12 mouse cellular contexts compared by ENCODE assay signal in the genomic region with DNA sequence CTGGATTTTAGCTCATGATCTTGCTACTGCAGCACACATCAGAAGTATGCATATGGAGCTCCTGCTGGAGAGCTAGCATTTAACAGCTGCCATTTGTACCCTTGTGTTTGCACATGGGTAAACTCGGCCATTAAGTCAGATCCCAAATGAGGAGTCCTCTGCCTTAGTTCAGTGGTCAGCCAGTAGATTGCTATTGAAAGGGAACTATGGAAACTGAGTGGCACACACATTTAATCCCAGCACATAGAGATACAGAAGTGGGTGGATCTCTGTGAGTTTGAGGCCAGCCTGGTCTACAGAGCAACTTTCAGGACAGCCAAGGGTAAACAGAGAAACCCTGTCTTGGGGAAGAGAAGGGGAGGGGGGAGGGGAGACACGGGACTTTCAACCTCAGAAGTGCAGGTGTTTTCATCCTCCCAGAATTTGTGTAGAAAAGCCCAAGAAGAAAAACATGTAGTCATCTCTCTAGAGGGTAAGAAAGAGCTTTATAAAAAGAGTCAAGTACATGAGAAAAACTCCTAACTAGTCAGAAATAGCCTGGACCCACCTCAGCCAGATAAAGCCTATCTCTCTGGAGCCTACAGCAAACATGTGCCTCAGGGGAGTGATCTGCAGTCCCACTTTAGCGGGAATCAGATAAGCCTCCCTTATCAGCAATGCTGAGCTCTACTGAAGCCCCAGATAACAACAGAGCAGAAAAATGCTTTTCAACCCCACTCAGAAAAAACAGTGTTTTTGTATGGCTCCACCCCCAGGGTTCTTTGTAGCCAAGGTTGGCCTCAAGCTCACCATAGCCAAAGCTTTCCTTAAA. TPM values are rescaled to one million over a fixed set of nuclear protein-coding genes. Genes with fewer than 3 reads are reported as not detected.
DNase-seq lines count a peak whose midpoint lies in the region; ATAC-seq and TF ChIP-seq lines count a peak whose summit lies in the region.
"Had no signal": no experiment of that assay in that cellular context is flagged by ENCODE, and none has a peak within 500 bp of the region (broad histone marks: within the 10 kb centered on the region; RNA-seq: fewer than 3 reads in every experiment).

No protein-coding gene starts in this region.

- no peaks in the 10 kb centered on the region for H3K4me1 ChIP-seq in kidney, embryonic 16.5 days (ENCODE audit: insufficient read depth, low read length)
- H3K4me1 ChIP-seq in kidney, adult 2 months (ENCODE audit: control insufficient read depth, insufficient read depth, low read length) = no peaks in the 10 kb centered on the region
- H3K4me1 ChIP-seq in MEL (ENCODE audit: control insufficient read depth in 1 of 2, insufficient read depth in 2 of 2, low read length in 2 of 2) = peaks cover 21 to 23% of the 10 kb centered on the region in 2 experiments
- peaks cover 25% of the 10 kb centered on the region for H3K4me1 ChIP-seq in liver, embryonic 11.5 days (replicated peaks; ENCODE audit: control insufficient read depth, insufficient read depth, low read length)
- no peaks in the 10 kb centered on the region for H3K4me1 ChIP-seq in stomach, embryonic 15.5 days
- H3K4me1 ChIP-seq: embryonic facial prominence, embryonic 15.5 days; neural tube, embryonic 12.5 days had no signal

- peaks cover 22% of the 10 kb centered on the region for H3K36me3 ChIP-seq in kidney, embryonic 16.5 days (ENCODE audit: insufficient read depth, low read length)
- H3K36me3 ChIP-seq in kidney, adult 2 months (ENCODE audit: control insufficient read depth, insufficient read depth, low read length) = no peaks in the 10 kb centered on the region
- H3K36me3 ChIP-seq in MEL (ENCODE audit: control insufficient read depth in 1 of 2, insufficient read depth in 2 of 2, low read length in 2 of 2) = peaks cover 2 to 30% of the 10 kb centered on the region in 2 experiments; a peak in 3 of 4 replicates
- H3K36me3 ChIP-seq in liver, embryonic 11.5 days (ENCODE audit: control insufficient read depth, insufficient read depth, low read length) = peaks cover 19% of the 10 kb centered on the region
- H3K36me3 ChIP-seq in stomach, embryonic 15.5 days = peaks cover 16% of the 10 kb centered on the region

- H3K9ac ChIP-seq in kidney, embryonic 16.5 days (replicated peaks; ENCODE audit: low read length) = no peak overlapping the region
- peak overlapping the region; percentile 26 for H3K9ac ChIP-seq in MEL (ENCODE audit: control insufficient read depth, low read depth, low read length, poor library complexity, severe bottlenecking)
- peak overlapping the region; percentile 30; the same call in 1 of the 2 replicates for H3K9ac ChIP-seq in liver, embryonic 11.5 days (ENCODE audit: low read depth, low read length)
- H3K9ac ChIP-seq in stomach, embryonic 15.5 days = no peak overlapping the region
- H3K9ac ChIP-seq: embryonic facial prominence, embryonic 15.5 days; neural tube, embryonic 12.5 days had no signal

- TF ChIP-seq POLR2A in kidney, adult 2 months (IDR thresholded peaks at IDR 0.05; ENCODE audit: low read depth, low read length) = no peak
- no peak for TF ChIP-seq POLR2A in MEL (IDR thresholded peaks at IDR 0.05; ENCODE audit: control insufficient read depth in 1 of 2, insufficient read depth in 1 of 2, low read depth in 1 of 2, low read length in 2 of 2, poor library complexity in 1 of 2)

- no peaks in the 10 kb centered on the region for H3K9me3 ChIP-seq in kidney, embryonic 16.5 days (ENCODE audit: low read length)
- H3K9me3 ChIP-seq in MEL (replicated peaks; ENCODE audit: insufficient read depth, low read length) = no peaks in the 10 kb centered on the region
- no peaks in the 10 kb centered on the region for H3K9me3 ChIP-seq in liver, embryonic 11.5 days (ENCODE audit: control insufficient read depth, low read length)
- H3K9me3 ChIP-seq in stomach, embryonic 15.5 days = no peaks in the 10 kb centered on the region
- H3K9me3 ChIP-seq: embryonic facial prominence, embryonic 15.5 days; neural tube, embryonic 12.5 days had no signal

- H3K4me3 ChIP-seq in kidney, embryonic 16.5 days (ENCODE audit: low read length) = no peak overlapping the region
- no peak overlapping the region for H3K4me3 ChIP-seq in kidney, adult 2 months (ENCODE audit: insufficient read depth, low read depth, low read length)
- peak overlapping the region in 1 of 2 experiments; percentile 10; a peak in 1 of 4 replicates for H3K4me3 ChIP-seq in MEL (ENCODE audit: control insufficient read depth in 1 of 2, insufficient read depth in 1 of 2, low read depth in 2 of 2, low read length in 2 of 2)
- no peak overlapping the region for H3K4me3 ChIP-seq in liver, embryonic 11.5 days (ENCODE audit: low read depth, low read length)
- no peak overlapping the region for H3K4me3 ChIP-seq in stomach, embryonic 15.5 days (replicated peaks)
- H3K4me3 ChIP-seq: embryonic facial prominence, embryonic 15.5 days; neural tube, embryonic 12.5 days had no signal

- TF ChIP-seq EP300 in MEL (IDR thresholded peaks at IDR 0.05; ENCODE audit: low read depth in 1 of 2, low read length in 2 of 2) = peak; percentile 89 to 93

- no peak for ATAC-seq in kidney, embryonic 16.5 days (ENCODE audit: low FRiP score, low TSS enrichment)
- peak; percentile 90 for ATAC-seq in liver, embryonic 11.5 days (replicated peaks; ENCODE audit: low FRiP score)
- peak; percentile 88 for ATAC-seq in stomach, embryonic 15.5 days (ENCODE audit: insufficient read depth, low FRiP score, low read depth)
- no peak for ATAC-seq in frontal cortex, adult (ENCODE audit: low TSS enrichment)

- H3K4me2 ChIP-seq in kidney, embryonic 16.5 days (replicated peaks; ENCODE audit: low read depth, low read length) = no peak overlapping the region
- peak overlapping the region; percentile 53 for H3K4me2 ChIP-seq in liver, embryonic 11.5 days
- H3K4me2 ChIP-seq in stomach, embryonic 15.5 days = no peak overlapping the region
- H3K4me2 ChIP-seq: embryonic facial prominence, embryonic 15.5 days; neural tube, embryonic 12.5 days had no signal

- no peak for DNase-seq in kidney, adult 2 months
- DNase-seq in MEL (ENCODE audit: low read depth, low spot score) = peak; percentile 65
- no peak for DNase-seq in liver, embryonic 11.5 days (ENCODE audit: low spot score)
- no peak for DNase-seq in left cerebral cortex, adult 18-20 months (ENCODE audit: low spot score in 2 of 2)
- no peak for DNase-seq in testis, postnatal 10 days (ENCODE audit: low spot score)
- DNase-seq: cerebellum, postnatal 36 days had no signal

- H3K27ac ChIP-seq in kidney, embryonic 16.5 days (ENCODE audit: low read length) = peak overlapping the region; percentile 29; the same call in 1 of the 2 replicates
- H3K27ac ChIP-seq in kidney, adult 2 months (ENCODE audit: insufficient read depth, low read depth, low read length) = no peak overlapping the region
- peak overlapping the region; percentile 89 for H3K27ac ChIP-seq in MEL (ENCODE audit: control insufficient read depth, low read depth, low read length)
- H3K27ac ChIP-seq in liver, embryonic 11.5 days (ENCODE audit: low read depth, low read length) = peak overlapping the region; percentile 88
- H3K27ac ChIP-seq in stomach, embryonic 15.5 days = peak overlapping the region; percentile 62
- H3K27ac ChIP-seq: embryonic facial prominence, embryonic 15.5 days; kidney, postnatal 0 days; neural tube, embryonic 12.5 days had no signal

- no peak for TF ChIP-seq CTCF in kidney, adult 2 months (conservative IDR thresholded peaks at IDR 0.05; ENCODE audit: insufficient read depth, insufficient read length, low read depth, low read length)
- no peak for TF ChIP-seq CTCF in MEL (IDR thresholded peaks at IDR 0.05 in 2 of 3, conservative IDR thresholded peaks at IDR 0.05 in 1 of 3; ENCODE audit: control insufficient read depth in 1 of 3, insufficient read depth in 1 of 3, low read depth in 2 of 3, low read length in 3 of 3, poor library complexity in 1 of 3, severe bottlenecking in 1 of 3)

- 62% methylated on average over 3 of the region's 3 CpGs for WGBS in kidney, embryonic 16.5 days
- 80% methylated on average over 3 of the region's 3 CpGs for WGBS in kidney, adult 2 months
- WGBS in liver, embryonic 11.5 days = 26% methylated on average over 3 of the region's 3 CpGs
- 41% methylated on average over 3 of the region's 3 CpGs for WGBS in stomach, embryonic 15.5 days

- H3K79me2 ChIP-seq in MEL (ENCODE audit: control insufficient read depth, insufficient read depth, low read length, poor library complexity) = no peaks in the 10 kb centered on the region

- H3K27me3 ChIP-seq in kidney, embryonic 16.5 days (ENCODE audit: insufficient read depth, low read length) = no peaks in the 10 kb centered on the region
- H3K27me3 ChIP-seq in kidney, adult 2 months (replicated peaks; ENCODE audit: control insufficient read depth, insufficient read depth, low read length) = no peaks in the 10 kb centered on the region
- H3K27me3 ChIP-seq in MEL (ENCODE audit: control insufficient read depth in 1 of 2, insufficient read depth in 2 of 2, low read length in 2 of 2) = no peaks in the 10 kb centered on the region
- H3K27me3 ChIP-seq in liver, embryonic 11.5 days (replicated peaks; ENCODE audit: control insufficient read depth, insufficient read depth, low read length) = no peaks in the 10 kb centered on the region
- no peaks in the 10 kb centered on the region for H3K27me3 ChIP-seq in stomach, embryonic 15.5 days (replicated peaks)
- H3K27me3 ChIP-seq: embryonic facial prominence, embryonic 15.5 days; neural tube, embryonic 12.5 days had no signal

- TF ChIP-seq RAD21 in MEL (IDR thresholded peaks at IDR 0.05; ENCODE audit: low read depth, low read length) = no peak

RNA-seq across cellular contexts. Expression of gene Pofut1, which starts 18.7 kb away (rescaled TPM):
- polyA plus RNA-seq in kidney, embryonic 16.5 days (2015; fragmentation: Nextera tagmentation; extraction: Ambion mirVana) = 6.5 and 6.9 TPM in 2 replicates
- 17.5 and 19.9 TPM in 2 replicates for polyA plus RNA-seq in kidney, adult 2 months (2012; rRNA removed)
- 20.2 and 20.5 TPM in 2 replicates for total RNA-seq in MEL (2012; rRNA removed)
- polyA plus RNA-seq in MEL (2012; ENCODE audit: insufficient read depth in 1 of 2, insufficient read length in 2 of 2, low read depth in 1 of 2, low replicate concordance in 2 of 2, missing spikeins in 1 of 2) = 10 to 100 TPM in 1 of 2 experiments, not detected in 1; 28.7 TPM
- 6.3 and 8.0 TPM in 2 replicates for polyA plus RNA-seq in liver, embryonic 11.5 days (2014; fragmentation: Nextera tagmentation; extraction: Ambion mirVana)
- polyA plus RNA-seq in stomach, embryonic 15.5 days (2015; fragmentation: Nextera tagmentation; extraction: Ambion mirVana) = 8.8 and 9.0 TPM in 2 replicates
- 10 to 100 TPM; 13.8 to 15.8 TPM for total RNA-seq in left cerebral cortex, adult 18-20 months (2021)

RNA-seq across cellular contexts. Expression of gene Plagl2, which starts 18.8 kb away (rescaled TPM):
- 14.0 and 17.3 TPM in 2 replicates for polyA plus RNA-seq in kidney, embryonic 16.5 days (2015; fragmentation: Nextera tagmentation; extraction: Ambion mirVana)
- 4.3 and 4.4 TPM in 2 replicates for polyA plus RNA-seq in kidney, adult 2 months (2012; rRNA removed)
- total RNA-seq in MEL (2012; rRNA removed) = 5.9 and 6.0 TPM in 2 replicates
- polyA plus RNA-seq in MEL (2012; ENCODE audit: insufficient read depth in 1 of 2, insufficient read length in 2 of 2, low read depth in 1 of 2, low replicate concordance in 2 of 2, missing spikeins in 1 of 2) = 10 to 100 TPM in 1 of 2 experiments, not detected in 1; 34.4 TPM
- polyA plus RNA-seq in liver, embryonic 11.5 days (2014; fragmentation: Nextera tagmentation; extraction: Ambion mirVana) = 45.2 and 45.9 TPM in 2 replicates
- polyA plus RNA-seq in stomach, embryonic 15.5 days (2015; fragmentation: Nextera tagmentation; extraction: Ambion mirVana) = 20.5 and 25.6 TPM in 2 replicates
- total RNA-seq in left cerebral cortex, adult 18-20 months (2021) = 1 to 10 TPM; 5.9 to 6.5 TPM

RNA-seq across cellular contexts. Expression of gene Kif3b, which starts 31.1 kb away (rescaled TPM):
- 8.9 TPM in 2 replicates for polyA plus RNA-seq in kidney, embryonic 16.5 days (2015; fragmentation: Nextera tagmentation; extraction: Ambion mirVana)
- 10.1 and 10.9 TPM in 2 replicates for polyA plus RNA-seq in kidney, adult 2 months (2012; rRNA removed)
- total RNA-seq in MEL (2012; rRNA removed) = 10.0 and 11.0 TPM in 2 replicates
- 10 to 100 TPM; 17.9 to 34.2 TPM for polyA plus RNA-seq in MEL (2012; ENCODE audit: insufficient read depth in 1 of 2, insufficient read length in 2 of 2, low read depth in 1 of 2, low replicate concordance in 2 of 2, missing spikeins in 1 of 2)
- polyA plus RNA-seq in liver, embryonic 11.5 days (2014; fragmentation: Nextera tagmentation; extraction: Ambion mirVana) = 3.2 and 3.5 TPM in 2 replicates
- 6.3 and 7.0 TPM in 2 replicates for polyA plus RNA-seq in stomach, embryonic 15.5 days (2015; fragmentation: Nextera tagmentation; extraction: Ambion mirVana)
- total RNA-seq in left cerebral cortex, adult 18-20 months (2021) = 10 to 100 TPM; 53.5 to 56.9 TPM

RNA-seq across cellular contexts. Expression of gene Tspyl3, which starts 34.8 kb away (rescaled TPM):
- 14.0 and 14.6 TPM in 2 replicates for polyA plus RNA-seq in kidney, embryonic 16.5 days (2015; fragmentation: Nextera tagmentation; extraction: Ambion mirVana)
- polyA plus RNA-seq in kidney, adult 2 months (2012; rRNA removed) = 2.2 and 2.3 TPM in 2 replicates
- total RNA-seq in MEL (2012; rRNA removed) = 4.0 and 4.3 TPM in 2 replicates
- polyA plus RNA-seq in MEL (2012; ENCODE audit: insufficient read depth in 1 of 2, insufficient read length in 2 of 2, low read depth in 1 of 2, low replicate concordance in 2 of 2, missing spikeins in 1 of 2) = 10 to 100 TPM in 1 of 2 experiments, 1 to 10 TPM in 1; 9.8 to 47.3 TPM
- 6.5 and 6.8 TPM in 2 replicates for polyA plus RNA-seq in liver, embryonic 11.5 days (2014; fragmentation: Nextera tagmentation; extraction: Ambion mirVana)
- 8.6 and 9.9 TPM in 2 replicates for polyA plus RNA-seq in stomach, embryonic 15.5 days (2015; fragmentation: Nextera tagmentation; extraction: Ambion mirVana)
- 10 to 100 TPM; 24.3 to 24.8 TPM for total RNA-seq in left cerebral cortex, adult 18-20 months (2021)

Comparison
In these comparisons a context has a peak if more than half of its experiments do, and no peak if none do; other contexts are left out.
1. ATAC-seq: peak in liver, embryonic 11.5 days (single experiment) and stomach, embryonic 15.5 days (single experiment); none in kidney, embryonic 16.5 days (single experiment) and frontal cortex, adult (single experiment).
2. H3K9ac ChIP-seq: peak in MEL (single experiment) and liver, embryonic 11.5 days (single experiment); none in kidney, embryonic 16.5 days (single experiment) and stomach, embryonic 15.5 days (single experiment).